Mouse (Mus musculus) spleen, adult 2 months (tissue): ENCODE data around the gene Cd247.

Source experiments
- CTCF ChIP-seq: fragments of 200-500 bp; IDR thresholded peaks from 2 replicates; pipeline ENCODE4 v1.5.1; 2011; ENCODE audit warnings: mild to moderate bottlenecking, inconsistent platforms; ENCODE audit not compliant: insufficient read depth, insufficient read length, insufficient replicate concordance; ENCODE audit errors: extremely low read depth
- POLR2A ChIP-seq: fragments of 200-500 bp; IDR thresholded peaks from 2 replicates; pipeline ENCODE4 v1.6.1; 2011; ENCODE audit warnings: low read depth, low read length, inconsistent platforms

DNA sequence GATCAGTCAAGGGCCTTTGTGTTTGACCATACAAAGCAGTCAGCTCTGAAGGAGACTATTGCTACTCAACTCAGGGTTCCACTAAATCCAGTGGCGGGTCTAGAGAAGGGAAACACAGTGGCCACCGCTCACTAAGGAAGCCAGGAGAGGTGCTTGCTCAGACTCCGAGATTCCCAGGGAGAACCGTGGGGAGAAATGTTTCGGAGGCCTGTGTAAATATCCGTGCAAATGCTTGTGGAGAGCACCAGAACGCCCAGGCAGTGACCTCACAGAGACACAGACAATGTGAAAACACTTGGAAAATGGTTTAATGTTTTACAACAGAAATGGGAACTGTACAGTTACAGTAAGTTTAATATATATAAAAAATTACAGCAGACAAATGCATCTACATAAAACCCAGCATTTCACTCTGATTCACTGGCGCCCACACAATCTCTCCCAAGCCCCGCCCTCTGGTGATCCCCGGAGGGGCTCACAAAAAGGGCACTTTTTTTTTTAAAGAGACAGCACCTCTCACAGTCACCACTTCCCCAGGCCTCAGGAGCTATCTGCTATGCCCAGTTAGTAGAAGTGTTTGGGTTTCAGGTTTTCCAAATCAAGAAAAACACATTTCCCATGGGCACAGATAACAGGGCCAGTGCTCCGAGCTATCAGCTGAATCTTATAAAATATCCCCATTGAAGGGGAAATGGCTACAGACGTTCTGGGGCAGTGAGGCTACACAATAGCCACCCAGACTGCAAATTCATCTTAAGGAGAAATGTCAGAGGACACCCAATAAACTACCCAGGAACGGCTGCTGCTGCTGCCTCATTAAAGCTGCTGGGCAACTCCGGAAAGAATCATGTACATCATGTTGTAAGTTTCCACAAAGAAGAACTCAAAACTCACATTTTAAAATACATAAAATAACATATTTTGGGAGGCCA is 76.6 kb downstream of the Cd247 start:
- no peak for TF ChIP-seq CTCF
- no peak for TF ChIP-seq POLR2A
